Mouse (Mus musculus) liver, embryonic 11.5 days (tissue): Measurements from ENCODE around the gene Pemt. TPM values are rescaled to one million over a fixed set of nuclear protein-coding genes. Genes with fewer than 3 reads are reported as not detected.
A peak's percentile ranks its signal among the peaks of the same experiment; 100 is the strongest.

ENCODE experiments used
- ATAC-seq: fragments of 200-750 bp; cut with Nextera tagmentation; replicated peaks from 2 replicates; pipeline ENCODE4 v1.8.0; 2017; ENCODE audit warnings: moderate number of reproducible peaks, mild to moderate bottlenecking, moderate TSS enrichment, moderate library complexity; ENCODE audit not compliant: low FRiP score
- DNase-seq: peaks from one replicate; pipeline ENCODE4 v3.0.0-alpha.2; 2017; ENCODE audit warnings: low spot score
- H3K27ac ChIP-seq: fragments of 300-500 bp; sonication (generic); 2 replicates; pipeline ENCODE4 v1.5.1; 2014; ENCODE audit warnings: mild to moderate bottlenecking, low read depth, low read length, control low read depth
- H3K27me3 ChIP-seq: fragments of 300-500 bp; sonication (generic); replicated peaks from 2 replicates; pipeline ENCODE4 v1.6.1; 2014; ENCODE audit warnings: low read length, mixed read lengths; ENCODE audit not compliant: control insufficient read depth, insufficient read depth
- H3K36me3 ChIP-seq: fragments of 300-500 bp; sonication (generic); 2 replicates; pipeline ENCODE4 v1.6.1; 2014; ENCODE audit warnings: mild to moderate bottlenecking, low read length, moderate library complexity, mixed read lengths; ENCODE audit not compliant: control insufficient read depth, insufficient read depth
- H3K4me1 ChIP-seq: fragments of 300-500 bp; sonication (generic); replicated peaks from 2 replicates; pipeline ENCODE4 v1.6.1; 2014; ENCODE audit warnings: low read length, mixed read lengths; ENCODE audit not compliant: control insufficient read depth, insufficient read depth
- H3K4me2 ChIP-seq: fragments of 300-500 bp; sonication (generic); 2 replicates; pipeline ENCODE4 v1.6.1; 2014; ENCODE audit warnings: mild to moderate bottlenecking, control low read depth, moderate library complexity
- H3K4me3 ChIP-seq: fragments of 300-500 bp; sonication (generic); 2 replicates; pipeline ENCODE4 v1.5.1; 2014; ENCODE audit warnings: low read depth, low read length, control low read depth
- H3K9ac ChIP-seq: fragments of 300-500 bp; sonication (generic); 2 replicates; pipeline ENCODE4 v1.6.1; 2014; ENCODE audit warnings: low read depth, low read length, control low read depth
- H3K9me3 ChIP-seq: fragments of 300-500 bp; sonication (generic); 2 replicates; pipeline ENCODE4 v1.6.1; 2016; ENCODE audit warnings: low read length, inconsistent platforms, mixed read lengths; ENCODE audit not compliant: control insufficient read depth
- WGBS: fragments of 180-500 bp; shearing (Covaris S2); extraction: QIAGEN DNeasy Blood & Tissue Kit; methylation state at CpG from one replicate; pipeline ENCODE4 v1.1.7; 2014; 5-methylcytosine and 5-hydroxymethylcytosine counted together
- polyA plus RNA-seq: library from polyadenylated mRNA; unstranded; fragments of >200 nt; fragmentation: Nextera tagmentation; extraction: Ambion mirVana; gene quantifications from 2 replicates; pipeline ENCODE4 v1.2.1, GENCODE M21; 2014

Gene Pemt
- polyA plus RNA-seq: 9.4 and 12.6 TPM in 2 replicates

DNA sequence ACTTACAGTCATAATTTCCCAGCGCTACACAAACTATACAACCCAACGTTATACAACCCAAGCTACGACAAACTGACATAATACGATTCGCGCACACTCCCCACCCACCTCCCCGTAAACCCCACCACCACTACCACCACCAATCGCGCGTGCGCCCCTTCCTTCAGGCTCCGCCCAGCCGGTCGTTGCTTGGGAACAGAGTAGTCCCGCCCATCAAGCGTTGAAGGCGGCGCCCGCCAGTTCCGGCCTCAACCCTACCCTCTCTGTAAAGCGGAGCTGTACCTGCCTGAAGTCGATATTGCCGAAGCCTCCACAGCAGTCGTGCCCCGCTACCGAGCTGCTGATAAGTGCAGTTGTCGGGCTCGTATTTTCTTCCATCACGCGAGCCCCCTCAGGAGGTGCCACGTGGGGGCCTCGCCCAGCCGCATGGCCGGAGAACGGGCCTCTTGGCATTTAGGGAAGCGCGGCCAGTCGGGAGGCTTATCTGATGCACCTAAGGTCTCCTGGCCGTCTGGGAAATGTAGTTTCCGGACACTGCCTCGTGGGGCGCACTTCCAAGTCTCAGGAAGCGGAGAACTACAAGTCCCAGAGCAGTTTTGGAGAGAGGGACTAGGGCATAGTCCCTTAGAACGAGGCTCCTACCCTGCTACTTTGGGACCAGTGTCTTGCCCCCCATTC lies at the start of gene Pemt:
Gene Pemt (minus strand): TSS at position 432 of the 678 bp plus-strand sequence.
- WGBS: under 1% methylated on average over 44 of the region's 44 CpGs
- ATAC-seq: peak; percentile 98
- H3K4me2 ChIP-seq: peak within 1 kb of the TSS; percentile 77

GRCm38 (mm10) chr11:60094909-60095810 lies 48.9 kb upstream of the Pemt start:
- H3K27ac ChIP-seq: no peak overlapping the region
- H3K27me3 ChIP-seq: no peaks in the 10 kb centered on the region
- no peaks in the 10 kb centered on the region for H3K36me3 ChIP-seq
- ATAC-seq: no peak
- H3K9ac ChIP-seq: no peak overlapping the region
- DNase-seq: no peak
- WGBS: 56% methylated on average over 9 of the region's 9 CpGs
- no peak overlapping the region for H3K4me3 ChIP-seq
- H3K4me1 ChIP-seq: peaks cover 45% of the 10 kb centered on the region
- no peaks in the 10 kb centered on the region for H3K9me3 ChIP-seq
- no peak overlapping the region for H3K4me2 ChIP-seq

More for the DNA sequence above, at the start of gene Pemt:
- DNase-seq: peak; percentile 96
- no peaks in the 10 kb centered on the region for H3K9me3 ChIP-seq
- peak within 1 kb of the TSS; percentile 75 for H3K9ac ChIP-seq
- peaks cover 5% of the 10 kb centered on the region for H3K4me1 ChIP-seq
- H3K36me3 ChIP-seq: no peaks in the 10 kb centered on the region
- H3K4me3 ChIP-seq: peak within 1 kb of the TSS; percentile 56
- peak within 1 kb of the TSS; percentile 93 for H3K27ac ChIP-seq
- H3K27me3 ChIP-seq: no peaks in the 10 kb centered on the region

DNA sequence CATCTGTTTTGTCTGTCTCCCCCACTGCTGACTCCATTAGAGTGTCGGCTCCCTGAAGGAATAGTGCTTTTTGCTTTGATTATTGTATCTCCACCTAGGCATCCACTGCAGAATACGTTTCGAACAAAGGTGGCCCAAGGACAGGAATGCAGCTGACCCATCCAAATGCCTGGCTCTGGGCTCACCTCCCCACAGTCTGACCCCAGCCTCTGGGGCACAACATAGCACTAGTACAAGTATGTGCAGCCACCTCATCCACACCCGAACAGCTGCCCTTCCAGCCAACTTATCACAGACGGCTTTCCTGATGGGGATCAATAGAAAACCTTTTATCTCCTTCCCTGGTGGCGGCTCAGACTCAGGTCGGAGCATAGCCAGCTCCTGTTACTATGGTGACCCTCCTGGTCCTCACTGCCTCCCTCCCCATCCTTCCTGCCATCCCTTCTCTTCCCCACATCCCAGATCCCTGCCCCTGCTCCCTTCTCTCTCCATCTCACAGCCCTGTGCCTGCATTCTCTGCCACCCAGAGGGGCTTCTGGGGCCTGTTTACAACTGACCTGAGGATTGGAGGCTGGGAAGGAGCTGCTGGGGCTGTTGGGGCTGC lies 47.8 kb upstream of the Pemt start:
- no peak for ATAC-seq
- Histone ChIP-seq H3K36me3 (no peaks in the 10 kb centered on the region), H3K4me3 (no peak overlapping the region), H3K27ac (no peak overlapping the region), H3K4me1 (peaks cover 35% of the 10 kb centered on the region), H3K9me3 (no peaks in the 10 kb centered on the region), H3K9ac (0 out of 2 replicates have a peak overlapping the region, but pooled peaks have one; percentile 15), H3K4me2 (no peak overlapping the region), H3K27me3 (no peaks in the 10 kb centered on the region)
- no peak for DNase-seq
- 48% methylated on average over 7 of the region's 7 CpGs for WGBS

- peaks cover 35% of the 10 kb centered on the region for H3K4me1 ChIP-seq
Observed at GRCm38 (mm10) chr11:60093227-60093626, 46.9 kb upstream of the Pemt start.

DNA sequence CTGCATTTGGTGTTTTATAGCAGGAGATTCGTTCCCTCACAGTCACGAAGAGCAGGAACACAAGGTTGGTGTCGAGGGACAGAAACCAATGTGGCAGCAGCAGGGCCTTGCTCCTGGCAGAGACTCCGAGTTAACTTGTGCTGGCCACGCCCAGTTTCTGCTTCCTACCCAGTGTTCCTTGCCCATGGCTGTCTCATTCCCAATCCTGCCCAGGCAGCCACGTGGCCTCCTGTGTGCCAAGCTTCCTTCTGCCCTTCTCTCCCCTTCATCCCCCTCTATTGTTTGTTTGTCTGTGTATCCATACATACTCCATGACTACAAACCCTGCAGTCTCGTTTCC lies 45.1 kb upstream of the Pemt start:
- Histone ChIP-seq H3K4me1 (peaks cover 35% of the 10 kb centered on the region), H3K9ac (no peak overlapping the region), H3K36me3 (no peaks in the 10 kb centered on the region), H3K27ac (no peak overlapping the region), H3K27me3 (no peaks in the 10 kb centered on the region), H3K9me3 (no peaks in the 10 kb centered on the region), H3K4me3 (no peak overlapping the region), H3K4me2 (no peak overlapping the region)
- 67% methylated on average over 7 of the region's 7 CpGs for WGBS
- DNase-seq (no peak), ATAC-seq (no peak)

More at GRCm38 (mm10) chr11:60093227-60093626, 46.9 kb upstream of the Pemt start:
- no peak for ATAC-seq
- Histone ChIP-seq H3K4me2 (no peak overlapping the region), H3K4me3 (no peak overlapping the region), H3K9ac (no peak overlapping the region), H3K27me3 (no peaks in the 10 kb centered on the region), H3K27ac (no peak overlapping the region), H3K36me3 (no peaks in the 10 kb centered on the region), H3K9me3 (no peaks in the 10 kb centered on the region)
- DNase-seq: no peak

DNA sequence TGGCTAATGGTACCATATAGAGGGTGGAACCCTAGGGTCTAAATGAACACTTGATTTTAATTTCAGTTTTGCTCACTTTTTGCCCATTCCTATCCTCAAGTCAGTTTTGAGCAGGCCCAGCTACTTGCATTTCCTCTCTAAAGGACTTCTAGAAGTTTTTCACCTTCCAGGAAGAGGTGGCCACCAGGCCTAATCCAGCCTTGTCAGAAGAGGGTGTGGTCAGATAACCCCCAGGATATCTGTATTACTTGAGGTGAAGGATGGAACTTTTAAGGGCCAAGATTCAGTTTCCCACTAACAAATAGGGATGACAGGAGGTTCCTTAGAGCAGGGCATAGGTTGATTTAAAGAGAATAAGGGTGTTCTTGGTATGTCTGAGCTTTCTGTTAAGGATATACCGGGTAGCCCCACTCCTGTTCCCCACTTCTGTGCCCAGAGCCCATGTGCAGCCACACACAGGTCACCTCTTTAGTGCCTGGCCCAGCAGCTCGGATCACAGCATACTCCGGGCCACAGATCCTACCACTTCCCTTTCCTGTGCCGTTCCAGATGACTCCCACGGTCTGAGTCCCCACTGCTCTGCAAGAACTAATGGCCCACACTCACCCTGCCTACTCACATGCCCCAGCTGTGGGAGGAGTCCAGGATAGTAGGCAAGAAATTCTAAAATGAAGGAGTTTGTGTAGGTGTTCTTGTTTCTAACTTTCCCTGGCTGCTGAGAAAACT lies 44.6 kb upstream of the Pemt start:
- no peaks in the 10 kb centered on the region for H3K27me3 ChIP-seq
- peak; percentile 48 for ATAC-seq
- no peak for DNase-seq
- no peak overlapping the region for H3K27ac ChIP-seq
- peaks cover 35% of the 10 kb centered on the region for H3K4me1 ChIP-seq
- WGBS: 34% methylated on average over 5 of the region's 5 CpGs
- H3K4me3 ChIP-seq: no peak overlapping the region
- H3K36me3 ChIP-seq: no peaks in the 10 kb centered on the region
- no peaks in the 10 kb centered on the region for H3K9me3 ChIP-seq
- no peak overlapping the region for H3K9ac ChIP-seq
- H3K4me2 ChIP-seq: no peak overlapping the region

DNA sequence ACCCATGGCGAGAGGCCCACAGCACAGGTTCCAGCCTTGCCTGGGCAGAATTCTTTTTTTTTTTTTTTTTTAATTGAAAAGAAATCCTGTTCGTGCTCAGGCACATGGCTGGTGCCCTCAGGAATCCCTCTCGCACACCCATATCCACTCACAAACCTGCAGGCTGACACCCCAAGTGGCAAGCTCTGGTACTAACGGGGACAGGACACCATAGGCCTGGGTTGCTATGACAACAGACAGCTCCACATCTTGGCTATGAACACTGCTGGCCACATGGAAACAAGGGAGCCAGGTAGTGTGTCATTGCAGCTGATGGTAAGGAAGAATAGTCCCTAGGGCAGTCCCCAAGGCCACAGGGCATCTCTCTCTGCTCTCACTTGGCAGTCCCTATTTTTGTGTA lies 42.7 kb upstream of the Pemt start:
- 70% methylated on average over 4 of the region's 4 CpGs for WGBS
- H3K36me3 ChIP-seq: no peaks in the 10 kb centered on the region
- H3K27me3 ChIP-seq: no peaks in the 10 kb centered on the region
- no peaks in the 10 kb centered on the region for H3K9me3 ChIP-seq
- H3K4me1 ChIP-seq: peaks cover 25% of the 10 kb centered on the region
- no peak overlapping the region for H3K27ac ChIP-seq
- no peak overlapping the region for H3K4me2 ChIP-seq
- H3K4me3 ChIP-seq: no peak overlapping the region
- DNase-seq: no peak
- no peak overlapping the region for H3K9ac ChIP-seq
- no peak for ATAC-seq

GRCm38 (mm10) chr11:60086676-60087075 lies 40.4 kb upstream of the Pemt start:
- no peak overlapping the region for H3K4me3 ChIP-seq
- no peaks in the 10 kb centered on the region for H3K36me3 ChIP-seq
- peaks cover 13% of the 10 kb centered on the region for H3K4me1 ChIP-seq
- no peaks in the 10 kb centered on the region for H3K9me3 ChIP-seq
- H3K27me3 ChIP-seq: no peaks in the 10 kb centered on the region
- DNase-seq (no peak), ATAC-seq (no peak)
- H3K9ac ChIP-seq: no peak overlapping the region
- H3K4me2 ChIP-seq: no peak overlapping the region
- no peak overlapping the region for H3K27ac ChIP-seq
- 100% methylated on average over 1 of the region's 1 CpGs for WGBS
